Mouse (Mus musculus): Measurements from ENCODE around the gene Atg16l1.

DNA sequence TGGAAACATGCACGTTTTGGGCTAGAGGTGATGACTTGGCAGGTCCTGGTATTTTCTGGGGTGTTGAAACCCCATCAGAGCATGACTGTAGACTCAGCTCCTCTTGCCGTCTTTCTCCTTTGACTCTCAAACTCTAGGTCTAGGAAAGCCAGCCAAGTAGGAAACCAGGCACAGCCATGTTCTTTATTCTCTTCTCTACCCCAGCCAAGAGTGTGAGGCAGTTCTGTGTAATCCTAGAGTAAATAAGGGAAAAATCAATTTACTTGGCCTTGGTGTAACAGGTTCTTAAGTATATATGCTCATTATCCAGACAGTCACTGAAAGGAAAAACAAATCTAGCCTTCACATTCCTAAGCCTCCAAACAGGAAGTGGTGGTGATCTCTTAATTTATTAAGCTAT, 17.7 kb downstream of the Atg16l1 start:
- TF ChIP-seq CTCF (conservative IDR thresholded peaks at IDR 0.05; ENCODE audit: low read length) (no peak), POU5F1 (IDR thresholded peaks at IDR 0.05; ENCODE audit: borderline replicate concordance, low read length) (no peak)

All from E14TG2a.4 (cell line).